Mouse (Mus musculus): Measurements from ENCODE around the gene Kcnj16. TPM values are rescaled to one million over a fixed set of nuclear protein-coding genes. Genes with fewer than 3 reads are reported as not detected.

Kcnj16 gene
- polyA plus RNA-seq, 1 experiment, result 189 TPM

GRCm38 (mm10) chr11:111054854-111055822 lies 87.3 kb downstream of the Kcnj16 start:
- no peak for DNase-seq
- Histone ChIP-seq H3K27me3 (replicated peaks; ENCODE audit: control insufficient read depth, insufficient read depth, low read length) (no peaks in the 10 kb centered on the region), H3K36me3 (ENCODE audit: control insufficient read depth, insufficient read depth, low read length) (no peaks in the 10 kb centered on the region), H3K4me1 (ENCODE audit: control insufficient read depth, insufficient read depth, low read length) (no peaks in the 10 kb centered on the region; the same call in 1 of the 2 replicates), H3K4me3 (ENCODE audit: insufficient read depth, low read depth, low read length) (no peak overlapping the region), H3K27ac (ENCODE audit: insufficient read depth, low read depth, low read length) (no peak overlapping the region)
- TF ChIP-seq CTCF (conservative IDR thresholded peaks at IDR 0.05; ENCODE audit: insufficient read depth, insufficient read length, low read depth, low read length), result no peak
- TF ChIP-seq POLR2A (IDR thresholded peaks at IDR 0.05; ENCODE audit: low read depth, low read length), result no peak
- 90% methylated on average over 8 of the region's 8 CpGs for WGBS

- H3K36me3 ChIP-seq (ENCODE audit: control insufficient read depth, insufficient read depth, low read length), result no peaks in the 10 kb centered on the region
- no peak for DNase-seq
- no peaks in the 10 kb centered on the region; the same call in 1 of the 2 replicates for H3K4me1 ChIP-seq (ENCODE audit: control insufficient read depth, insufficient read depth, low read length)
- H3K4me3 ChIP-seq (ENCODE audit: insufficient read depth, low read depth, low read length), result no peak overlapping the region
- H3K27me3 ChIP-seq (replicated peaks; ENCODE audit: control insufficient read depth, insufficient read depth, low read length), result no peaks in the 10 kb centered on the region
- no peak overlapping the region for H3K27ac ChIP-seq (ENCODE audit: insufficient read depth, low read depth, low read length)
- 63% methylated on average over 13 of the region's 13 CpGs for WGBS
- TF ChIP-seq POLR2A (IDR thresholded peaks at IDR 0.05; ENCODE audit: low read depth, low read length), result no peak
- no peak for TF ChIP-seq CTCF (conservative IDR thresholded peaks at IDR 0.05; ENCODE audit: insufficient read depth, insufficient read length, low read depth, low read length)
Measured at GRCm38 (mm10) chr11:111056030-111056429, 88.2 kb downstream of the Kcnj16 start.

- 95% methylated on average over 4 of the region's 4 CpGs for WGBS
- TF ChIP-seq CTCF (conservative IDR thresholded peaks at IDR 0.05; ENCODE audit: insufficient read depth, insufficient read length, low read depth, low read length) (no peak), POLR2A (IDR thresholded peaks at IDR 0.05; ENCODE audit: low read depth, low read length) (no peak)
- Histone ChIP-seq H3K36me3 (ENCODE audit: control insufficient read depth, insufficient read depth, low read length) (no peaks in the 10 kb centered on the region), H3K27ac (ENCODE audit: insufficient read depth, low read depth, low read length) (no peak overlapping the region), H3K4me3 (ENCODE audit: insufficient read depth, low read depth, low read length) (no peak overlapping the region), H3K27me3 (replicated peaks; ENCODE audit: control insufficient read depth, insufficient read depth, low read length) (no peaks in the 10 kb centered on the region), H3K4me1 (ENCODE audit: control insufficient read depth, insufficient read depth, low read length) (no peaks in the 10 kb centered on the region; the same call in 1 of the 2 replicates)
- no peak for DNase-seq
Measured at GRCm38 (mm10) chr11:111057435-111057834, 89.6 kb downstream of the Kcnj16 start.

- Histone ChIP-seq H3K4me1 (ENCODE audit: control insufficient read depth, insufficient read depth, low read length) (no peaks in the 10 kb centered on the region; the same call in 1 of the 2 replicates), H3K4me3 (ENCODE audit: insufficient read depth, low read depth, low read length) (no peak overlapping the region), H3K36me3 (ENCODE audit: control insufficient read depth, insufficient read depth, low read length) (no peaks in the 10 kb centered on the region), H3K27me3 (replicated peaks; ENCODE audit: control insufficient read depth, insufficient read depth, low read length) (no peaks in the 10 kb centered on the region), H3K27ac (ENCODE audit: insufficient read depth, low read depth, low read length) (no peak overlapping the region)
- TF ChIP-seq CTCF (conservative IDR thresholded peaks at IDR 0.05; ENCODE audit: insufficient read depth, insufficient read length, low read depth, low read length), result no peak
- TF ChIP-seq POLR2A (IDR thresholded peaks at IDR 0.05; ENCODE audit: low read depth, low read length), result no peak
- DNase-seq, result no peak
Measured at GRCm38 (mm10) chr11:111059440-111059839, 91.6 kb downstream of the Kcnj16 start.

GRCm38 (mm10) chr11:111060216-111060615 lies 92.4 kb downstream of the Kcnj16 start:
- no peaks in the 10 kb centered on the region for H3K36me3 ChIP-seq (ENCODE audit: control insufficient read depth, insufficient read depth, low read length)
- 70% methylated on average over 5 of the region's 5 CpGs for WGBS
- TF ChIP-seq POLR2A (IDR thresholded peaks at IDR 0.05; ENCODE audit: low read depth, low read length) (no peak), CTCF (conservative IDR thresholded peaks at IDR 0.05; ENCODE audit: insufficient read depth, insufficient read length, low read depth, low read length) (no peak)

GRCm38 (mm10) chr11:111064751-111065527 lies 97.1 kb downstream of the Kcnj16 start:
- Histone ChIP-seq H3K4me1 (ENCODE audit: control insufficient read depth, insufficient read depth, low read length) (no peaks in the 10 kb centered on the region; the same call in 1 of the 2 replicates), H3K27me3 (replicated peaks; ENCODE audit: control insufficient read depth, insufficient read depth, low read length) (no peaks in the 10 kb centered on the region), H3K36me3 (ENCODE audit: control insufficient read depth, insufficient read depth, low read length) (no peaks in the 10 kb centered on the region), H3K4me3 (ENCODE audit: insufficient read depth, low read depth, low read length) (peak overlapping the region; percentile 96), H3K27ac (ENCODE audit: insufficient read depth, low read depth, low read length) (no peak overlapping the region)
- WGBS, result under 1% methylated on average over 25 of the region's 25 CpGs
- TF ChIP-seq CTCF (conservative IDR thresholded peaks at IDR 0.05; ENCODE audit: insufficient read depth, insufficient read length, low read depth, low read length), result peak; percentile 69
- TF ChIP-seq POLR2A (IDR thresholded peaks at IDR 0.05; ENCODE audit: low read depth, low read length), result no peak
- peak; percentile 58 for DNase-seq

More at GRCm38 (mm10) chr11:111060216-111060615, 92.4 kb downstream of the Kcnj16 start:
- H3K4me1 ChIP-seq (ENCODE audit: control insufficient read depth, insufficient read depth, low read length), result no peaks in the 10 kb centered on the region; the same call in 1 of the 2 replicates
- no peaks in the 10 kb centered on the region for H3K27me3 ChIP-seq (replicated peaks; ENCODE audit: control insufficient read depth, insufficient read depth, low read length)
- H3K27ac ChIP-seq (ENCODE audit: insufficient read depth, low read depth, low read length), result no peak overlapping the region
- no peak overlapping the region for H3K4me3 ChIP-seq (ENCODE audit: insufficient read depth, low read depth, low read length)
- DNase-seq, result no peak
